Mouse (Mus musculus) retina, embryonic 14.5 days (tissue): Measurements from ENCODE around the gene Csrnp3.
"Not testable (repeated sequence)": the region's sequence is repeated elsewhere in the genome, so short reads cannot be mapped to it uniquely, and the experiment has no call there.

Source experiments
- DNase-seq: peaks from one replicate; pipeline ENCODE4 v3.0.0-alpha.2; 2015; ENCODE audit warnings: low spot score

The Csrnp3 gene

GRCm38 (mm10) chr2:65845551-65845950 lies at the start of gene Csrnp3:
Gene Csrnp3, plus strand, starts transcription at chr2:65845767.
- DNase-seq = peak; percentile 80

GRCm38 (mm10) chr2:65801054-65801709 lies 44.4 kb upstream of the Csrnp3 start:
- no peak for DNase-seq

GRCm38 (mm10) chr2:65806556-65806955 lies 39.0 kb upstream of the Csrnp3 start:
- DNase-seq = no peak

- DNase-seq = not testable (repeated sequence)
Observed at GRCm38 (mm10) chr2:65811203-65811602, 34.4 kb upstream of the Csrnp3 start.

- DNase-seq = no peak
Observed at GRCm38 (mm10) chr2:65818080-65818796, 27.3 kb upstream of the Csrnp3 start.

- DNase-seq = no peak
Observed at GRCm38 (mm10) chr2:65820114-65820769, 25.3 kb upstream of the Csrnp3 start.

GRCm38 (mm10) chr2:65826314-65826713 lies 19.3 kb upstream of the Csrnp3 start:
- DNase-seq = no peak

- DNase-seq = no peak
Observed at GRCm38 (mm10) chr2:65826801-65827200, 18.8 kb upstream of the Csrnp3 start.

- no peak for DNase-seq
Observed at GRCm38 (mm10) chr2:65828699-65829098, 16.9 kb upstream of the Csrnp3 start.

GRCm38 (mm10) chr2:65832738-65833395 lies 12.7 kb upstream of the Csrnp3 start:
- DNase-seq = no peak

- DNase-seq = no peak
Observed at GRCm38 (mm10) chr2:65833421-65833820, 12.1 kb upstream of the Csrnp3 start.

GRCm38 (mm10) chr2:65841606-65842005 lies 4.0 kb upstream of the Csrnp3 start:
- no peak for DNase-seq

- no peak for DNase-seq
Observed at GRCm38 (mm10) chr2:65842356-65842755, 3.2 kb upstream of the Csrnp3 start.

- peak; percentile 51 for DNase-seq
Observed at GRCm38 (mm10) chr2:65846000-65846755, 611 bp downstream of the Csrnp3 start.

GRCm38 (mm10) chr2:65847463-65848110 lies 2.0 kb downstream of the Csrnp3 start:
- DNase-seq = peak; percentile 50

GRCm38 (mm10) chr2:65848706-65849105 lies 3.1 kb downstream of the Csrnp3 start:
- DNase-seq = no peak

GRCm38 (mm10) chr2:65850282-65850681 lies 4.7 kb downstream of the Csrnp3 start:
- not testable (repeated sequence) for DNase-seq

GRCm38 (mm10) chr2:65856791-65857190 lies 11.2 kb downstream of the Csrnp3 start:
- DNase-seq = no peak

- no peak for DNase-seq
Observed at GRCm38 (mm10) chr2:65859767-65860727, 14.5 kb downstream of the Csrnp3 start.

- DNase-seq = no peak
Observed at GRCm38 (mm10) chr2:65864778-65865339, 19.3 kb downstream of the Csrnp3 start.
